Mouse (Mus musculus): ENCODE measurements around the gene Eml2. TPM values are rescaled to one million over a fixed set of nuclear protein-coding genes. Genes with fewer than 3 reads are reported as not detected.

The Eml2 gene
- total RNA-seq, 2 experiments from 2014 or later, result 5.5 to 8.0 TPM

Other genes with a start within 250 kb of the Eml2 start
- gene Nanos2, start 189.0 kb upstream of the Eml2 start, total RNA-seq (2015), result not detected in 2 replicates
- gene Nanos2, start 189.0 kb upstream of the Eml2 start, total RNA-seq (2017), result not detected in 2 replicates
- 0.17 TPM in 1 of 2 replicates, not detected in the other for gene Mypop, start 185.2 kb upstream of the Eml2 start, total RNA-seq (2015)
- not detected in 2 replicates for gene Mypop, start 185.2 kb upstream of the Eml2 start, total RNA-seq (2017)
- 16.4 and 16.8 TPM in 2 replicates for gene Irf2bp1, start 172.4 kb upstream of the Eml2 start, total RNA-seq (2015)
- gene Irf2bp1, start 172.4 kb upstream of the Eml2 start, total RNA-seq (2017), result 12.5 and 13.1 TPM in 2 replicates
- not detected in 2 replicates for gene Foxa3, start 152.9 kb upstream of the Eml2 start, total RNA-seq (2015)
- gene Foxa3, start 152.9 kb upstream of the Eml2 start, total RNA-seq (2017), result not detected in 2 replicates
- gene Sympk, start 152.0 kb upstream of the Eml2 start, total RNA-seq (2015), result 58.1 and 74.7 TPM in 2 replicates
- gene Sympk, start 152.0 kb upstream of the Eml2 start, total RNA-seq (2017), result 44.9 and 48.6 TPM in 2 replicates
- not detected in 2 replicates for gene Rsph6a, start 121.7 kb upstream of the Eml2 start, total RNA-seq (2015)
- gene Rsph6a, start 121.7 kb upstream of the Eml2 start, total RNA-seq (2017), result 0.61 TPM in 1 of 2 replicates, not detected in the other
- gene Dmwd, start 100.2 kb upstream of the Eml2 start, total RNA-seq (2015), result 4.4 and 5.5 TPM in 2 replicates
- gene Dmwd, start 100.2 kb upstream of the Eml2 start, total RNA-seq (2017), result 1.5 and 2.3 TPM in 2 replicates
- gene Dmpk, start 92.6 kb upstream of the Eml2 start, total RNA-seq (2015), result 0.78 and 1.9 TPM in 2 replicates
- 0.84 TPM in 1 of 2 replicates, not detected in the other for gene Dmpk, start 92.6 kb upstream of the Eml2 start, total RNA-seq (2017)
- 2.8 and 3.9 TPM in 2 replicates for gene Six5, start 81.8 kb upstream of the Eml2 start, total RNA-seq (2015)
- 2.3 and 2.4 TPM in 2 replicates for gene Six5, start 81.8 kb upstream of the Eml2 start, total RNA-seq (2017)
- 0.24 and 0.57 TPM in 2 replicates for gene Gm4969, start 58.1 kb upstream of the Eml2 start, total RNA-seq (2015)
- 0.03 and 0.42 TPM in 2 replicates for gene Gm4969, start 58.1 kb upstream of the Eml2 start, total RNA-seq (2017)
- 2.0 and 2.1 TPM in 2 replicates for gene Fbxo46, start 56.6 kb upstream of the Eml2 start, total RNA-seq (2015)
- gene Fbxo46, start 56.6 kb upstream of the Eml2 start, total RNA-seq (2017), result 4.2 and 5.0 TPM in 2 replicates
- gene Qpctl, start 27.1 kb upstream of the Eml2 start, total RNA-seq (2015), result 6.5 and 6.9 TPM in 2 replicates
- gene Qpctl, start 27.1 kb upstream of the Eml2 start, total RNA-seq (2017), result 3.4 and 5.6 TPM in 2 replicates
- 106 and 117 TPM in 2 replicates for gene Snrpd2, start 26.7 kb upstream of the Eml2 start, total RNA-seq (2015)
- gene Snrpd2, start 26.7 kb upstream of the Eml2 start, total RNA-seq (2017), result 78.6 and 83.9 TPM in 2 replicates
- gene Gipr, start 10.3 kb upstream of the Eml2 start, total RNA-seq (2015), result not detected in 2 replicates
- not detected in 2 replicates for gene Gipr, start 10.3 kb upstream of the Eml2 start, total RNA-seq (2017)
- 0.12 TPM in 1 of 2 replicates, not detected in the other for gene Gpr4, start 36.1 kb downstream of the Eml2 start, total RNA-seq (2015)
- gene Gpr4, start 36.1 kb downstream of the Eml2 start, total RNA-seq (2017), result not detected in 2 replicates
- gene Opa3, start 51.9 kb downstream of the Eml2 start, total RNA-seq (2015), result 12.4 and 16.1 TPM in 2 replicates
- 19.9 and 25.0 TPM in 2 replicates for gene Opa3, start 51.9 kb downstream of the Eml2 start, total RNA-seq (2017)
- gene Vasp, start 95.4 kb downstream of the Eml2 start, total RNA-seq (2015), result 46.7 and 49.6 TPM in 2 replicates
- 71.0 and 73.0 TPM in 2 replicates for gene Vasp, start 95.4 kb downstream of the Eml2 start, total RNA-seq (2017)
- 0.20 TPM in 1 of 2 replicates, not detected in the other for gene Ppm1n, start 103.6 kb downstream of the Eml2 start, total RNA-seq (2015)
- gene Ppm1n, start 103.6 kb downstream of the Eml2 start, total RNA-seq (2017), result not detected in 2 replicates
- not detected in 2 replicates for gene Rtn2, start 106.2 kb downstream of the Eml2 start, total RNA-seq (2015)
- gene Rtn2, start 106.2 kb downstream of the Eml2 start, total RNA-seq (2017), result not detected in 2 replicates
- 18.2 and 28.4 TPM in 2 replicates for gene Fosb, start 133.6 kb downstream of the Eml2 start, total RNA-seq (2015)
- 12.7 and 13.2 TPM in 2 replicates for gene Fosb, start 133.6 kb downstream of the Eml2 start, total RNA-seq (2017)
- gene Ercc1, start 168.4 kb downstream of the Eml2 start, total RNA-seq (2015), result 26.5 and 32.3 TPM in 2 replicates
- gene Ercc1, start 168.4 kb downstream of the Eml2 start, total RNA-seq (2017), result 24.4 and 29.8 TPM in 2 replicates
- 11.1 and 13.6 TPM in 2 replicates for gene Cd3eap, start 183.1 kb downstream of the Eml2 start, total RNA-seq (2015)
- 24.8 and 27.4 TPM in 2 replicates for gene Cd3eap, start 183.1 kb downstream of the Eml2 start, total RNA-seq (2017)
- gene Ppp1r13l, start 183.3 kb downstream of the Eml2 start, total RNA-seq (2015), result 6.3 and 7.2 TPM in 2 replicates
- gene Ppp1r13l, start 183.3 kb downstream of the Eml2 start, total RNA-seq (2017), result 0.74 and 1.2 TPM in 2 replicates
- 10.7 and 11.2 TPM in 2 replicates for gene Ercc2, start 205.6 kb downstream of the Eml2 start, total RNA-seq (2015)
- gene Ercc2, start 205.6 kb downstream of the Eml2 start, total RNA-seq (2017), result 26.5 and 31.6 TPM in 2 replicates
- gene Klc3, start 227.7 kb downstream of the Eml2 start, total RNA-seq (2015), result not detected in 2 replicates
- 0.10 TPM in 1 of 2 replicates, not detected in the other for gene Klc3, start 227.7 kb downstream of the Eml2 start, total RNA-seq (2017)
- 0.71 and 0.94 TPM in 2 replicates for gene Ckm, start 228.4 kb downstream of the Eml2 start, total RNA-seq (2015)
- 1.4 and 2.0 TPM in 2 replicates for gene Ckm, start 228.4 kb downstream of the Eml2 start, total RNA-seq (2017)